Mouse (Mus musculus) thymus, adult 2 months (tissue): ENCODE data around the gene 2610002M06Rik.

Source experiments
- CTCF ChIP-seq: fragments of 200-500 bp; IDR thresholded peaks from 2 replicates; pipeline ENCODE4 v1.5.1; 2012; ENCODE audit warnings: mild to moderate bottlenecking, control low read depth, low read length, moderate library complexity, borderline replicate concordance; ENCODE audit not compliant: control insufficient read depth, poor library complexity, insufficient read depth; ENCODE audit errors: extremely low read depth
- POLR2A ChIP-seq: fragments of 200-500 bp; IDR thresholded peaks from 2 replicates; pipeline ENCODE4 v1.6.1; 2012; ENCODE audit warnings: mild to moderate bottlenecking, low read length, control low read depth, moderate library complexity; ENCODE audit not compliant: control insufficient read depth, poor library complexity, insufficient read depth; ENCODE audit errors: extremely low read depth

- TF ChIP-seq CTCF (no peak), POLR2A (no peak)
Observed at GRCm38 (mm10) chrX:107790136-107790535, 26.0 kb downstream of the 2610002M06Rik start.
